Mouse (Mus musculus) cerebellum, adult 2 months (tissue): ENCODE data around the gene 1810013L24Rik.
A peak's percentile ranks its signal among the peaks of the same experiment; 100 is the strongest.

Source experiments
- CTCF ChIP-seq: fragments of 200-500 bp; IDR thresholded peaks from 2 replicates; pipeline ENCODE4 v1.5.1; 2011; ENCODE audit warnings: low read depth, mild to moderate bottlenecking, control low read depth, low read length, moderate library complexity, borderline replicate concordance; ENCODE audit not compliant: insufficient read depth
- POLR2A ChIP-seq: fragments of 200-500 bp; IDR thresholded peaks from 2 replicates; pipeline ENCODE4 v1.6.1; 2011; ENCODE audit warnings: low read length, control low read depth, borderline replicate concordance; ENCODE audit not compliant: insufficient read depth

GRCm38 (mm10) chr16:8862336-8862987 is 32.6 kb downstream of the 1810013L24Rik start:
- no peak for TF ChIP-seq CTCF
- TF ChIP-seq POLR2A, result peak; percentile 58; the same call in 1 of the 2 replicates
